Mouse (Mus musculus): ENCODE measurements at regions not wholly inside any gene's neighbourhood (a gene's known extent, or its start where the extent isn't known, plus 50 kb on each side); places are given as distances from the start of the nearest gene placed in this dataset.
A peak's percentile ranks its signal among the peaks of the same experiment; 100 is the strongest.

DNA sequence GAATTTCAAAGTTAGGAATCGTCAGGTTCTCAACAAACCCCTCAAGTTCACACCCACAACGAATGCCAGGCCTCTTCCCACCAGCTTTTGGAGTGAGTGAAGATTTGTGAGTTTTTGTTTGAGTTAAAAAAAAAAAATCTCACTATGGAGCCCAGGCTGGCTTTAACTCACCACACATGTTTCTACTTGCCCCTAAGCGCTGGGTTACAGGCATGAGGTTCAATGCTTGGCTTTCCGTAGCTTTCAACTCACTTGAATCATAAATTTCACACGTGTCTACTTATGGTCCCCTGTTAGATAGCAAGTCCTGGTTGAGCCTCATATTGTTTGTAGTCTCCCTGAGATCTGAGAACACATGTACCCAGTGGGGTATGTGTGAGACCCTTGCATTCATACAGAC, 122.8 kb upstream of the Efna5 start:
- WGBS, result 75% methylated on average over 5 of the region's 5 CpGs
- ATAC-seq (ENCODE audit: borderline replicate concordance, extremely low read depth, low FRiP score, low TSS enrichment), result no peak
- Histone ChIP-seq H3K4me2 (no peak overlapping the region), H3K4me3 (no peak overlapping the region), H3K27ac (no peak overlapping the region), H3K36me3 (no peaks in the 10 kb centered on the region), H3K27me3 (no peaks in the 10 kb centered on the region), H3K4me1 (no peaks in the 10 kb centered on the region), H3K9me3 (no peaks in the 10 kb centered on the region), H3K9ac (no peak overlapping the region)

DNA sequence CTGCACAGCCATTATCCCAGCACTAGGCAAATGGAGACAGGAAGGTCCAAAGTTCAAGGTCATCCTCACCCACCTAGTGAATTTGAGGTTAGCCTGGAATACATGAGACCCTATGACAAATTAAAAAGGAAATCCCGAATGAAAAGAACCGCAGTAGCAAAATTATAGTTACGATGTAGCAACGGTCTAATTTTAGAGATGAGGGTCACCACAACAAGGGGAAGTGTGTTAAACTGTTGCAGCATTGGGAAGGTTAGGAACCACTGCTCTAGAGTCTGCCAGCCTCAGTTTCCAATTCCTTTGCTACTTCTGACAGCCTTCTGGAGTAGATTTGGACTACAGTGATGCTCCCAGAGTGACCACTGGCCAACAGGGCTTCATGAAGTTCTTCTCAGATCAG, 121.6 kb upstream of the Efna5 start:
- Histone ChIP-seq H3K9ac (no peak overlapping the region), H3K4me1 (no peaks in the 10 kb centered on the region), H3K36me3 (no peaks in the 10 kb centered on the region), H3K27me3 (no peaks in the 10 kb centered on the region), H3K4me2 (no peak overlapping the region), H3K9me3 (no peaks in the 10 kb centered on the region), H3K27ac (no peak overlapping the region), H3K4me3 (no peak overlapping the region)
- WGBS, result 87% methylated on average over 4 of the region's 4 CpGs
- ATAC-seq (ENCODE audit: borderline replicate concordance, extremely low read depth, low FRiP score, low TSS enrichment), result no peak

DNA sequence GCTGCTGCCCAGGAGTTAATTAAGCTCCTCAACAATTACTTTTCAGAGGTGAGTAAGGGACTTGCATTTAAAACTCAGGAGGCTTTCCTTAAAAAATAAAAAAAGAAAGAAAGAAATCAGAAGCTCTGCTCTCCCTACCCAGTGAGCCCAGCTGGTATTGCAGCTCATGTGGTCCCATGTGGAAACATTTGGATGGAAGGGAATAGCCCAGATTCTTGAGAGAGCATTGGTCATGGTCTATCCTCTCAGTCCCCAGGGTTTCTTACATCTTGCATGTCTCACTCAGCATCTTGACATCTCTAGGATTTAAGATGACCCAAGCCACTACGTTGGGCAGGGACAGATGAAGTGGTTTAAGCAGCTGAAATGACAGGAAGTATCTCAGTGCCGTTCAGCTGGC, 120.8 kb upstream of the Efna5 start:
- no peaks in the 10 kb centered on the region for H3K27me3 ChIP-seq
- H3K27ac ChIP-seq, result no peak overlapping the region
- H3K4me1 ChIP-seq, result no peaks in the 10 kb centered on the region
- H3K36me3 ChIP-seq, result no peaks in the 10 kb centered on the region
- H3K9me3 ChIP-seq, result no peaks in the 10 kb centered on the region
- no peak overlapping the region for H3K4me3 ChIP-seq
- no peak overlapping the region for H3K4me2 ChIP-seq
- ATAC-seq (ENCODE audit: borderline replicate concordance, extremely low read depth, low FRiP score, low TSS enrichment), result no peak
- no peak overlapping the region for H3K9ac ChIP-seq
- WGBS, result 26% methylated on average over 2 of the region's 2 CpGs

DNA sequence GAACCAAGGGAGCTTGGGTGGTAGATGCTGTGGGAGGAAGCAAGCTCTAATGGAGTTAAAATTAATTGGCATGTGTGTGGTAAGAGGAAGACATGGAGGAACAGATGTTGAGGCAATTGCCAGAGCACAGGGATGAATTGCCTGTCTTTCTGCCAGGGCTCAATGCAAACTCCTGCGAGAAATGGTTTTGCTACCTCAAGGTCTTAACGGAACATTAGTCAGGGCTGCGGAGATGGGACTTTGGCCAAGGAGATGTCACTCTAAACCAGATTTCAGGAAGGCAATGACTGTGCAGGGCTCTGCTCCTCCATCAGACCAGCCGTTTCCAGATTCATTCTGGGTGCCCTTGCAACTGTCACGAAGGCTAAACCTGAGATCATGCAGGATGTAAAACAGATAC, 116.6 kb upstream of the Efna5 start:
- no peaks in the 10 kb centered on the region for H3K9me3 ChIP-seq
- H3K9ac ChIP-seq, result no peak overlapping the region
- ATAC-seq (ENCODE audit: borderline replicate concordance, extremely low read depth, low FRiP score, low TSS enrichment), result no peak
- no peaks in the 10 kb centered on the region for H3K27me3 ChIP-seq
- no peak overlapping the region for H3K4me3 ChIP-seq
- no peak overlapping the region for H3K27ac ChIP-seq
- no peak overlapping the region for H3K4me2 ChIP-seq
- no peaks in the 10 kb centered on the region for H3K4me1 ChIP-seq
- no peaks in the 10 kb centered on the region for H3K36me3 ChIP-seq
- 76% methylated on average over 5 of the region's 5 CpGs for WGBS

DNA sequence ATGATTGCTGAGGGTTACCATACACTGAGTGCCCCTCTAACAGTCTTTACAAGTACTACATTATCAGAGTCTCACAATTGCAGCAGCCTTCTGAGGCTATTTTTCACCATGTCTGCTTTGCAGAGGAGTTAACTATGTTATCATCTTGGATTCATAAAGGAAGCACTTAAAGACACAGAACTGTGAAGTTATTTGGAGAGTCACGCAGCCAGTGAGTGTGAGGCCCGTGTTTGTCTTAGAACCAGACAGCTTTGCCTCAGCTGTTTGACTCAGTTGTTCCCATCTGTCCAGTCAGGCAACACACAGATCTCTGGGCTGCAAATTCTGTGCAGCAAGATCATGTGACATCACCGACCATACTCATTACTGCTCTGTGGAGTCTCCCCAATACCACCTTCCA, 114.2 kb upstream of the Efna5 start:
- no peak overlapping the region for H3K27ac ChIP-seq
- no peak overlapping the region for H3K9ac ChIP-seq
- H3K36me3 ChIP-seq, result no peaks in the 10 kb centered on the region
- H3K4me3 ChIP-seq, result no peak overlapping the region
- no peak overlapping the region for H3K4me2 ChIP-seq
- no peaks in the 10 kb centered on the region for H3K27me3 ChIP-seq
- H3K4me1 ChIP-seq, result no peaks in the 10 kb centered on the region
- no peaks in the 10 kb centered on the region for H3K9me3 ChIP-seq
- no peak for ATAC-seq (ENCODE audit: borderline replicate concordance, extremely low read depth, low FRiP score, low TSS enrichment)
- 46% methylated on average over 3 of the region's 3 CpGs for WGBS

DNA sequence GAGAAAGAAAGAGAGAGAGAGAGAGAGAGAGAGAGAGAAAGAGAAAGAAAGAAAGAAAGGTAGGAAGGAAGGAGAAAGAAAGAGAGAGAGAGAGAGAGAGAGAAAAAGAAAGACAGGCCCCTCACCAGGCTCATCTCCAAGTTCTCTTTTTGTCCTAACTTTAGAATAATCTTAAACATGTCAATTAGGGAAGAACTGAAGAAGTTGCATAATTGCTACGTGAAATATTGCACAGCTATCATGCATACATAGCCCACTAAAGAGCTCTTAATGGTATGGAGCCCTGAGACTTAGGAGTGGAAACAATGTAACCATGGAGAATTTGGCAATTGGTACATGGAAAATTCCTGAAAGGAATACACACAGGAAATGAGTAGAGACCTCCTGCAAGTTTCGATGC, 111.9 kb upstream of the Efna5 start:
- 79% methylated on average over 2 of the region's 2 CpGs for WGBS
- no peak overlapping the region for H3K27ac ChIP-seq

DNA sequence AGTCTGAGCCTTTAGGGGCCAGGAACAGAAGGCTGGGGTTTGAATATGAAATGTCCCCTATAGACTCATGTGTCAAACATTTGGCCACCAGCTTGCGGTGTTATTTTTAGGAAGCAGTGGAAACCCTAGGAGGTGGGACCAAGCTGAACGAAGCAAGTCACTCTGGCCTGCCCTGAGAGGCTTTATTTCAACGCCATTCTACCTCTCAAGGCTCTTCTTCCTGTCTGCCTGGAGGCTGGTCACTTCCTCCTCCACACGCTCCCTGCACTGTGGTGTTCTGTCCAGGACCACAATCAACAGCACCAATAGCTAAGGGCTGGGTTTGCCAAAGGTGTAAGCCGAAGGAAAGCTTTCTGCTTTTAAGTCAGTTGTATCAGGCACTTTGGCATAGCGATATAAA, 105.2 kb upstream of the Efna5 start:
- WGBS, result 72% methylated on average over 6 of the region's 6 CpGs
- no peaks in the 10 kb centered on the region for H3K4me1 ChIP-seq
- H3K36me3 ChIP-seq, result no peaks in the 10 kb centered on the region
- no peaks in the 10 kb centered on the region for H3K27me3 ChIP-seq
- ATAC-seq (ENCODE audit: borderline replicate concordance, extremely low read depth, low FRiP score, low TSS enrichment), result no peak
- no peaks in the 10 kb centered on the region for H3K9me3 ChIP-seq
- no peak overlapping the region for H3K9ac ChIP-seq
- no peak overlapping the region for H3K4me3 ChIP-seq
- H3K27ac ChIP-seq, result no peak overlapping the region
- H3K4me2 ChIP-seq, result no peak overlapping the region

More for the DNA sequence above, 111.9 kb upstream of the Efna5 start:
- no peak for ATAC-seq (ENCODE audit: borderline replicate concordance, extremely low read depth, low FRiP score, low TSS enrichment)
- no peaks in the 10 kb centered on the region for H3K36me3 ChIP-seq
- no peaks in the 10 kb centered on the region for H3K9me3 ChIP-seq
- H3K4me3 ChIP-seq, result no peak overlapping the region
- no peaks in the 10 kb centered on the region for H3K4me1 ChIP-seq
- H3K9ac ChIP-seq, result no peak overlapping the region
- no peak overlapping the region for H3K4me2 ChIP-seq
- no peaks in the 10 kb centered on the region for H3K27me3 ChIP-seq

DNA sequence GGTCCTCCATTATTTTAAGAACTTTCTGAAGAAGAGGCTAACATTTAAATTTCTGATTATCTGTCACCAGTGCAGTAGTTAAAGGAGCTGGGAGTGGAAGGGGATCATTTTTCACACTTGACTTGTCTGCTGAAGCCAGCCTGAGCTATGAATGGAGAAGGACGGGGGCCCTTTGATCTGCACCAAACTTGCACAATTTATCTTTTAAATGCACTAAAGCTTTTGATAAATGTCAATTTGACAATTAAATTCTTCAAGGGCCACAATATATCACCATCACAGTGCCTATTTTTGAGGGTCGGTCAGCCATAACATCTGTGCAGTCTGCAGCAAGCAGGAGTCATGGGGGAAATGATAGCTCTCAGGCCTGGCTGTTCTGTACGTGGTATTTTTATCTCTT, 99.2 kb upstream of the Efna5 start:
- Histone ChIP-seq H3K9ac (no peak overlapping the region), H3K27ac (no peak overlapping the region), H3K27me3 (no peaks in the 10 kb centered on the region), H3K4me3 (no peak overlapping the region), H3K4me1 (peaks cover 13% of the 10 kb centered on the region), H3K4me2 (no peak overlapping the region), H3K36me3 (no peaks in the 10 kb centered on the region), H3K9me3 (no peaks in the 10 kb centered on the region)
- WGBS, result 22% methylated on average over 3 of the region's 3 CpGs
- ATAC-seq (ENCODE audit: borderline replicate concordance, extremely low read depth, low FRiP score, low TSS enrichment), result no peak

DNA sequence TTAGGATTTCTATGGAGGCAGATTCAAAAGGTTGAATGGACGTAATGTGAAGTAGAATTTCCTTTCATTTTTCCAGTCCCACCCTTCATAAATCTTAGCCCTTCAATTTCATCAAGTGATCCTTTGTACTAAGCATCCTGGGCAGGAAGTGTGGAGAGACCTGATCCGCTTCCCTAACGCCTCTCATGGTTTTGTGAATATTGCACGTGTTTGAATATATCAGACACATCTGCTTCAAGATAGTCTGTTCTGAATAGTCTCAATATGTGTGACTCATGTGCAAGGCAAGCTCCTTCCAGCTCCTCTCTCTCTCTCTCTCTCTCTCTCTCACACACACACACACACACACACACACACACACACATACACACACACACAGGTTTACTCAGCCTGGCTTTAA, 96.4 kb upstream of the Efna5 start:
- Histone ChIP-seq H3K9me3 (no peaks in the 10 kb centered on the region), H3K4me1 (peaks cover 13% of the 10 kb centered on the region), H3K27ac (no peak overlapping the region), H3K27me3 (no peaks in the 10 kb centered on the region), H3K9ac (no peak overlapping the region), H3K4me2 (no peak overlapping the region; the same call in 1 of the 2 replicates), H3K36me3 (no peaks in the 10 kb centered on the region), H3K4me3 (no peak overlapping the region)
- no peak for ATAC-seq (ENCODE audit: borderline replicate concordance, extremely low read depth, low FRiP score, low TSS enrichment)
- whole genome bisulfite sequencing, result 52% methylated on average over 4 of the region's 4 CpGs

DNA sequence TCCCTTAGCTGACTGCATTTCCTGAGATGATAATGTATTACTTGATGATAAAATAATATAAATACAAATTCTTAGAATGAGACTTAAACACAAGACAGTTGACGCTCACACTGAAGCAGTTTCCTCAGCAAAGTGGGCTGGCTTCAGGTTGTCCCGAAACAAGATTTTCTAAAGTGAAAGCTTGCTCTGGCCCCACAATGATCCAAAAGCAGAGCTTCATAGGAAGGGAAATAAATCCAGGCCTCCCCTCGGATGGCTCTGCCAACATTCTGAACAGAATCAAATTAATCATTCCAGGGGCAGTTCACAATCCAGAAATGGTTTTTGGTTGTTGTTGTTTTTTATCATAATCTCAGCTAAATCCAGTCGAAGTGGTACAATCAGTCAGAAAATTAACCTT, 96.0 kb upstream of the Efna5 start:
- no peak overlapping the region for H3K27ac ChIP-seq
- H3K4me3 ChIP-seq, result no peak overlapping the region
- peak overlapping the region; percentile 10; the same call in 1 of the 2 replicates for H3K4me2 ChIP-seq
- 34% methylated on average over 4 of the region's 4 CpGs for WGBS
- H3K36me3 ChIP-seq, result no peaks in the 10 kb centered on the region
- no peak overlapping the region for H3K9ac ChIP-seq
- no peak for ATAC-seq (ENCODE audit: borderline replicate concordance, extremely low read depth, low FRiP score, low TSS enrichment)
- no peaks in the 10 kb centered on the region for H3K9me3 ChIP-seq
- no peaks in the 10 kb centered on the region for H3K27me3 ChIP-seq
- peaks cover 13% of the 10 kb centered on the region for H3K4me1 ChIP-seq

DNA sequence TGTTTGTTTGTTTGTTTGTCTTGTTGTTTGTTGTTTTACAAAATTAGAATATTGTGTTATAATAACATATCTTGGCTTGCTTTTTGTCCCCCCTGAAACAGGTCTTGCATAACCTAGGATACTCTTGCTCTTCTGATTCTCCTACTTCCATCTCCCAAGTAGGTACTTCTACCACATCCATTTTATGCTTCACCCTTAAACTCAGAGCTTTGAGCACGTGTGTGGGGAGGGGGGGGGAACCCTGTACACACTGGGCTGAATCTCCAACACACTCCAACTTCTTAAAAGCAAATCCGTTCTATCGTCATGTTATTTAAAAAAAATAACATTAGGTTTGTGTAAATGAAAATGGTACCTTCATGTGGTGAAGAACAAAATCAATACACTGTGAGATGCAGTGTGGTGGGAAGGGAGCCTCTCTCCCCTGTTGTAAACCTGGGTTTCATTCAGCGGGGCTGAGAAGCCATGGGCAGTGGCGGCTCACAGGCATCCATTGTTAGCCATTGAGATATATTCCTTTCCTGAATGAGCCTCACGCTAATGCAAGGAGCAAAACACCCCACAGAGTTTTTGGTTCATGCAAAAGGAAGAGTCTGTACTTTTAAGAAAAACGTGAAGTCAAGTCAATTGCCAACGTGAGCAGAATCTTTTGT, 93.6 kb upstream of the Efna5 start:
- Histone ChIP-seq H3K27ac (no peak overlapping the region), H3K9ac (no peak overlapping the region), H3K36me3 (no peaks in the 10 kb centered on the region), H3K27me3 (no peaks in the 10 kb centered on the region), H3K4me1 (peaks cover 13% of the 10 kb centered on the region), H3K4me3 (no peak overlapping the region), H3K9me3 (no peaks in the 10 kb centered on the region), H3K4me2 (no peak overlapping the region)
- 77% methylated on average over 8 of the region's 8 CpGs for whole genome bisulfite sequencing
- no peak for ATAC-seq (ENCODE audit: borderline replicate concordance, extremely low read depth, low FRiP score, low TSS enrichment)

DNA sequence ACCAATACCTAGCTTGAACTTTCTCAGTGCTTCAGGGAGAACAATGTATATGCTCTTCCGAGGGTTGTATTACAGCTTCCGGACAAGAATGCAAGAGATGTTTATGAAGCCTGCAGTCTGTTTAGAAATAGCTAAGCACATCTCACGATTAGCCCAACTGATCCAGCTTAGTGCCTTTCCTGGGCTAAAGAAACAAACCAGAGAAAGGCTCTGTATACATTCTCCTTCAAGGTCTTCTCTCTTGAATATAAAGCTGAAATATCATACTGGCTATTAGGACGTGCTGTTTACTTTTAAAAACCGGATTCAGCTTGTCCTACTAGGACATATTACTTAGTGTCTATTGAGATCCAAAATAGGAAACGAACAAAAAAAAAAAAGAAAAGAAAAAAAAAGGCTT, 87.9 kb upstream of the Efna5 start:
- H3K27ac ChIP-seq, result no peak overlapping the region
- WGBS, result 41% methylated on average over 6 of the region's 6 CpGs
- H3K27me3 ChIP-seq, result no peaks in the 10 kb centered on the region
- H3K36me3 ChIP-seq, result no peaks in the 10 kb centered on the region
- H3K4me1 ChIP-seq, result peaks cover 5% of the 10 kb centered on the region; the same call in 1 of the 2 replicates
- no peak overlapping the region for H3K4me3 ChIP-seq
- ATAC-seq (ENCODE audit: borderline replicate concordance, extremely low read depth, low FRiP score, low TSS enrichment), result peak; percentile 52; the same call in 1 of the 2 replicates
- no peaks in the 10 kb centered on the region for H3K9me3 ChIP-seq
- H3K9ac ChIP-seq, result no peak overlapping the region
- H3K4me2 ChIP-seq, result no peak overlapping the region

DNA sequence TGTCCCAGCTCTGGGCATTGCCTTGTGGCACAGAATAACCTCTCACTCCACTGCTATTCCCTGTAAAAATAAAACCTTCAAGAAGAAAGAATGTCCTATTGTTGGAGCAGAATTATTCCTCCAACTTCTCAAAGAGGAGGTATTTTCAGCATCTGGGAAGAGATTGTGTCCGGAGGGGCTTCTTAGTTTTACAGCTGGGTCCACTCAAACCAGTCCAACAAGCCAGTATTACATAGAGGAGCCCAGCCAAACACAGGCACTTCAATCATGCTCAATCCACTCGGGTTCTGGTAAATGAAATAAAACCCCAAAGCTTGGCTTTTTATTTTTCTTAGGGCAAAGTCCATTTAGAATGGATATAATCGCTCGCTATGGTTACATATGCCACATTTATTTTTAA, 82.7 kb upstream of the Efna5 start:
- ATAC-seq (ENCODE audit: borderline replicate concordance, extremely low read depth, low FRiP score, low TSS enrichment), result no peak
- Histone ChIP-seq H3K4me3 (no peak overlapping the region), H3K27me3 (no peaks in the 10 kb centered on the region), H3K4me1 (peaks cover 10% of the 10 kb centered on the region; the same call in 1 of the 2 replicates), H3K9me3 (no peaks in the 10 kb centered on the region), H3K27ac (no peak overlapping the region), H3K9ac (no peak overlapping the region), H3K36me3 (no peaks in the 10 kb centered on the region), H3K4me2 (no peak overlapping the region)
- 70% methylated on average over 4 of the region's 4 CpGs for WGBS
